Mouse (Mus musculus) limb, embryonic 12.5 days (tissue): ENCODE measurements around the gene Gm28308. TPM values are rescaled to one million over a fixed set of nuclear protein-coding genes. Genes with fewer than 3 reads are reported as not detected.

Experiments used
- ATAC-seq: fragments of 200-750 bp; cut with Nextera tagmentation; 2 replicates; pipeline ENCODE4 v1.8.0; 2017; ENCODE audit warnings: low read depth, moderate TSS enrichment; ENCODE audit not compliant: insufficient number of reproducible peaks, insufficient read depth, low FRiP score, low TSS enrichment
- H3K27ac ChIP-seq: fragments of 300-500 bp; sonication (generic); 2 replicates; pipeline ENCODE4 v1.5.1; 2016; ENCODE audit warnings: mild to moderate bottlenecking, moderate library complexity
- H3K27me3 ChIP-seq: fragments of 300-500 bp; sonication (generic); 2 replicates; pipeline ENCODE4 v1.6.1; 2016; ENCODE audit warnings: mild to moderate bottlenecking, moderate library complexity
- H3K36me3 ChIP-seq: fragments of 300-500 bp; sonication (generic); 2 replicates; pipeline ENCODE4 v1.6.1; 2016; ENCODE audit warnings: mild to moderate bottlenecking, moderate library complexity
- H3K4me1 ChIP-seq: fragments of 300-500 bp; sonication (generic); replicated peaks from 2 replicates; pipeline ENCODE4 v1.6.1; 2016
- H3K4me2 ChIP-seq: fragments of 300-500 bp; sonication (generic); 2 replicates; pipeline ENCODE4 v1.6.1; 2016; ENCODE audit warnings: mild to moderate bottlenecking, moderate library complexity
- H3K4me3 ChIP-seq: fragments of 300-500 bp; sonication (generic); replicated peaks from 2 replicates; pipeline ENCODE4 v1.5.1; 2016; ENCODE audit warnings: mild to moderate bottlenecking
- H3K9ac ChIP-seq: fragments of 300-500 bp; sonication (generic); replicated peaks from 2 replicates; pipeline ENCODE4 v1.6.1; 2016; ENCODE audit warnings: mild to moderate bottlenecking, moderate library complexity
- H3K9me3 ChIP-seq: fragments of 300-500 bp; sonication (generic); 2 replicates; pipeline ENCODE4 v1.6.1; 2016; ENCODE audit warnings: mild to moderate bottlenecking, moderate library complexity
- WGBS: fragments of 180-500 bp; shearing (Covaris S2); methylation state at CpG from one replicate; pipeline ENCODE4 v1.1.7; 2016; 5-methylcytosine and 5-hydroxymethylcytosine counted together
- polyA plus RNA-seq: library from polyadenylated mRNA; unstranded; fragments of >200 nt; fragmentation: Nextera tagmentation; extraction: Ambion mirVana; gene quantifications from 2 replicates; pipeline ENCODE4 v1.2.1, GENCODE M21; 2016

The Gm28308 gene
- polyA plus RNA-seq, 1 experiment from 2014 or later: not detected

- WGBS: under 1% methylated on average over 32 of the region's 32 CpGs
- H3K4me1 ChIP-seq: peaks cover 32% of the 10 kb centered on the region
- H3K36me3 ChIP-seq: no peaks in the 10 kb centered on the region
- peak; percentile 48 for ATAC-seq
- H3K9me3 ChIP-seq: no peaks in the 10 kb centered on the region
- H3K27ac ChIP-seq: no peak overlapping the region
- peak overlapping the region; percentile 71 for H3K4me3 ChIP-seq
- H3K4me2 ChIP-seq: peak overlapping the region; percentile 100
- peaks cover 82% of the 10 kb centered on the region for H3K27me3 ChIP-seq
- H3K9ac ChIP-seq: no peak overlapping the region
Observed at GRCm38 (mm10) chr6:52157466-52158275, 55.5 kb downstream of the Gm28308 start.

- no peak overlapping the region for H3K27ac ChIP-seq
- ATAC-seq: no peak
- peaks cover 27% of the 10 kb centered on the region for H3K4me1 ChIP-seq
- no peak overlapping the region for H3K9ac ChIP-seq
- WGBS: 2% methylated on average over 20 of the region's 20 CpGs
- no peaks in the 10 kb centered on the region for H3K9me3 ChIP-seq
- peaks cover 84% of the 10 kb centered on the region for H3K27me3 ChIP-seq
- H3K4me2 ChIP-seq: 0 out of 2 replicates have a peak overlapping the region, but pooled peaks have one; percentile 17
- no peaks in the 10 kb centered on the region for H3K36me3 ChIP-seq
- peak overlapping the region; percentile 6; the same call in 1 of the 2 replicates for H3K4me3 ChIP-seq
Observed at GRCm38 (mm10) chr6:52156551-52157200, 56.5 kb downstream of the Gm28308 start.

- ATAC-seq: no peak
- Histone ChIP-seq H3K9ac (no peak overlapping the region), H3K4me1 (peaks cover 21% of the 10 kb centered on the region), H3K9me3 (no peaks in the 10 kb centered on the region), H3K27ac (no peak overlapping the region), H3K4me2 (no peak overlapping the region), H3K4me3 (no peak overlapping the region), H3K36me3 (no peaks in the 10 kb centered on the region), H3K27me3 (peaks cover 91% of the 10 kb centered on the region)
- WGBS: 58% methylated on average over 3 of the region's 3 CpGs
Observed at GRCm38 (mm10) chr6:52155471-52155870, 57.7 kb downstream of the Gm28308 start.

GRCm38 (mm10) chr6:52154044-52154443 lies 59.1 kb downstream of the Gm28308 start:
- H3K4me2 ChIP-seq: no peak overlapping the region
- H3K27ac ChIP-seq: no peak overlapping the region
- no peaks in the 10 kb centered on the region for H3K9me3 ChIP-seq
- peaks cover 90% of the 10 kb centered on the region for H3K27me3 ChIP-seq
- ATAC-seq: no peak
- H3K4me3 ChIP-seq: no peak overlapping the region
- H3K36me3 ChIP-seq: no peaks in the 10 kb centered on the region
- 18% methylated on average over 5 of the region's 5 CpGs for WGBS
- H3K4me1 ChIP-seq: peaks cover 10% of the 10 kb centered on the region
- no peak overlapping the region for H3K9ac ChIP-seq

GRCm38 (mm10) chr6:52153270-52153669 lies 59.9 kb downstream of the Gm28308 start:
- Histone ChIP-seq H3K9me3 (no peaks in the 10 kb centered on the region), H3K27me3 (peaks cover 86% of the 10 kb centered on the region), H3K27ac (no peak overlapping the region), H3K4me2 (no peak overlapping the region), H3K4me1 (peaks cover 8% of the 10 kb centered on the region), H3K36me3 (no peaks in the 10 kb centered on the region), H3K4me3 (no peak overlapping the region), H3K9ac (no peak overlapping the region)
- WGBS: 3% methylated on average over 6 of the region's 6 CpGs
- no peak for ATAC-seq

- H3K4me2 ChIP-seq: no peak overlapping the region
- WGBS: 15% methylated on average over 16 of the region's 16 CpGs
Observed at GRCm38 (mm10) chr6:52152226-52153193, 60.6 kb downstream of the Gm28308 start.

GRCm38 (mm10) chr6:52151571-52151970 lies 61.6 kb downstream of the Gm28308 start:
- Histone ChIP-seq H3K9ac (no peak overlapping the region), H3K27me3 (peaks cover 76% of the 10 kb centered on the region), H3K4me2 (no peak overlapping the region), H3K27ac (no peak overlapping the region), H3K9me3 (no peaks in the 10 kb centered on the region), H3K36me3 (no peaks in the 10 kb centered on the region), H3K4me1 (peaks cover 8% of the 10 kb centered on the region), H3K4me3 (no peak overlapping the region)
- WGBS: 24% methylated on average over 4 of the region's 4 CpGs
- ATAC-seq: no peak

More at GRCm38 (mm10) chr6:52152226-52153193, 60.6 kb downstream of the Gm28308 start:
- Histone ChIP-seq H3K27ac (no peak overlapping the region), H3K4me1 (peaks cover 8% of the 10 kb centered on the region), H3K9ac (no peak overlapping the region), H3K27me3 (peaks cover 79% of the 10 kb centered on the region), H3K9me3 (no peaks in the 10 kb centered on the region), H3K36me3 (no peaks in the 10 kb centered on the region), H3K4me3 (no peak overlapping the region)
- ATAC-seq: no peak

- peaks cover 8% of the 10 kb centered on the region for H3K4me1 ChIP-seq
- no peaks in the 10 kb centered on the region for H3K9me3 ChIP-seq
- H3K27ac ChIP-seq: no peak overlapping the region
- WGBS: 3% methylated on average over 16 of the region's 16 CpGs
- ATAC-seq: peak; percentile 63; the same call in 1 of the 2 replicates
- H3K36me3 ChIP-seq: no peaks in the 10 kb centered on the region
- H3K4me3 ChIP-seq: no peak overlapping the region; the same call in 1 of the 2 replicates
- H3K27me3 ChIP-seq: peaks cover 69% of the 10 kb centered on the region
- H3K9ac ChIP-seq: no peak overlapping the region
- H3K4me2 ChIP-seq: peak overlapping the region; percentile 29
Observed at GRCm38 (mm10) chr6:52150401-52150966, 62.7 kb downstream of the Gm28308 start.

GRCm38 (mm10) chr6:52139115-52139514 lies 74.0 kb downstream of the Gm28308 start:
- Histone ChIP-seq H3K4me3 (no peak overlapping the region), H3K9me3 (no peaks in the 10 kb centered on the region), H3K4me2 (no peak overlapping the region), H3K4me1 (peaks cover 7% of the 10 kb centered on the region; the same call in 1 of the 2 replicates), H3K27ac (no peak overlapping the region), H3K36me3 (no peaks in the 10 kb centered on the region), H3K9ac (no peak overlapping the region), H3K27me3 (no peaks in the 10 kb centered on the region)
- no peak for ATAC-seq
- 80% methylated on average over 5 of the region's 5 CpGs for WGBS

GRCm38 (mm10) chr6:52138576-52138975 lies 74.6 kb downstream of the Gm28308 start:
- H3K9ac ChIP-seq: no peak overlapping the region
- no peak overlapping the region for H3K27ac ChIP-seq
- no peaks in the 10 kb centered on the region for H3K27me3 ChIP-seq
- H3K4me2 ChIP-seq: no peak overlapping the region
- no peak overlapping the region for H3K4me3 ChIP-seq
- ATAC-seq: no peak
- peaks cover 7% of the 10 kb centered on the region; the same call in 1 of the 2 replicates for H3K4me1 ChIP-seq
- 59% methylated on average over 10 of the region's 10 CpGs for WGBS
- no peaks in the 10 kb centered on the region for H3K9me3 ChIP-seq
- H3K36me3 ChIP-seq: no peaks in the 10 kb centered on the region
